Mouse (Mus musculus) stomach, postnatal 0 days (tissue): ENCODE measurements around the gene Gm16429. TPM values are rescaled to one million over a fixed set of nuclear protein-coding genes. Genes with fewer than 3 reads are reported as not detected.
"Not testable (repeated sequence)": the region's sequence is repeated elsewhere in the genome, so short reads cannot be mapped to it uniquely, and the experiment has no call there.

Source experiments
- ATAC-seq: fragments of 200-750 bp; cut with Nextera tagmentation; 2 replicates; pipeline ENCODE4 v1.8.0; 2017; ENCODE audit not compliant: low FRiP score, low TSS enrichment
- DNase-seq: peaks from one replicate; pipeline ENCODE4 v3.0.0-alpha.2; 2016; ENCODE audit warnings: low spot score
- H3K27ac ChIP-seq: fragments of 300-500 bp; sonication (generic); replicated peaks from 2 replicates; pipeline ENCODE4 v1.5.1; 2014; ENCODE audit warnings: mild to moderate bottlenecking, control low read depth
- H3K27me3 ChIP-seq: fragments of 300-500 bp; sonication (generic); 2 replicates; pipeline ENCODE4 v1.6.1; 2014; ENCODE audit warnings: low read length; ENCODE audit not compliant: control insufficient read depth, insufficient read depth
- H3K36me3 ChIP-seq: fragments of 300-500 bp; sonication (generic); 2 replicates; pipeline ENCODE4 v1.6.1; 2014; ENCODE audit warnings: low read length, mixed read lengths; ENCODE audit not compliant: control insufficient read depth, insufficient read depth
- H3K4me1 ChIP-seq: fragments of 300-500 bp; sonication (generic); replicated peaks from 2 replicates; pipeline ENCODE4 v1.6.1; 2014; ENCODE audit warnings: antibody characterized with exemption; ENCODE audit not compliant: control insufficient read depth, insufficient read depth
- H3K4me2 ChIP-seq: fragments of 300-500 bp; sonication (generic); replicated peaks from 2 replicates; pipeline ENCODE4 v1.6.1; 2014; ENCODE audit warnings: low read depth, mild to moderate bottlenecking, control low read depth, moderate library complexity
- H3K4me3 ChIP-seq: fragments of 300-500 bp; sonication (generic); 2 replicates; pipeline ENCODE4 v1.5.1; 2014; ENCODE audit warnings: low read depth, low read length, control low read depth
- H3K9ac ChIP-seq: fragments of 300-500 bp; sonication (generic); 2 replicates; pipeline ENCODE4 v1.6.1; 2014; ENCODE audit warnings: mild to moderate bottlenecking, low read length, control low read depth, mixed read lengths
- H3K9me3 ChIP-seq: fragments of 300-500 bp; sonication (generic); 2 replicates; pipeline ENCODE4 v1.6.1; 2016; ENCODE audit warnings: low read length; ENCODE audit not compliant: control insufficient read depth
- WGBS: fragments of 180-500 bp; shearing (Covaris S2); extraction: QIAGEN DNeasy Blood & Tissue Kit; methylation state at CpG from one replicate; pipeline ENCODE4 v1.1.7; 2014; 5-methylcytosine and 5-hydroxymethylcytosine counted together
- polyA plus RNA-seq: library from polyadenylated mRNA; unstranded; fragments of >200 nt; fragmentation: Nextera tagmentation; extraction: Ambion mirVana; gene quantifications from 2 replicates; pipeline ENCODE4 v1.2.1, GENCODE M21; 2015

The Gm16429 gene
- not detected in 2 replicates for polyA plus RNA-seq

DNA sequence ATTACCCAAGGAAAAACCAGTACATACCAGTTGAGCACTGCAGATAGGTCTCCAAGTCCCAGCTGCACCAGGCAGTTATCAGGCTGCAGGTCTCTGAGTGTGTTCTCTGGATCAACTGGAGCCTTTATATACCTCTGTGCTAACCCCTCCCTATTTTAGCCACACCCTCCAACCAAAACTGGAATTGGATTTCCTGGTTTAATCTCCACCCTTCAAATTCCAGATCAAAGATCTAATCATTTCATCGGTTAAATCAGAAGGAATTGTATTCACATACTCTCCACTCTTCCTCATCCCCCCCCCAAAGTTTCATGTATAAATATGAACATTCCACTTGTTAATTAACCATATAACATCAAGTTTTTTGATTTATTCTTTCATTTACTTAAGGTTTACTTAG is at the start of gene Gm16429:
Gene Gm16429, minus strand, starts transcription at position 101 of the 400 bp plus-strand sequence.
- not testable (repeated sequence) for DNase-seq, H3K4me3 ChIP-seq, H3K9me3 ChIP-seq, H3K9ac ChIP-seq, H3K27me3 ChIP-seq, H3K4me1 ChIP-seq, H3K4me2 ChIP-seq, H3K27ac ChIP-seq, H3K36me3 ChIP-seq, ATAC-seq
- WGBS, result no CpG with 5 or more reads among the region's 1 CpGs

Other genes starting within 250 kb of the Gm16429 start
- not detected in 2 replicates for gene Gm7792, start 85.3 kb downstream of the Gm16429 start, polyA plus RNA-seq
- not detected in 2 replicates for gene BC061212, start 141.5 kb upstream of the Gm16429 start, polyA plus RNA-seq
- gene Gm6351, start 147.3 kb upstream of the Gm16429 start, polyA plus RNA-seq, result not detected in 2 replicates